Mouse (Mus musculus): Measurements from ENCODE around the gene Kif5c.

Gene Kif5c

GRCm38 (mm10) chr2:49732745-49733655, 113.9 kb downstream of the Kif5c start:
- Histone ChIP-seq H3K27me3 (ENCODE audit: control insufficient read depth, insufficient read depth, low read length, poor library complexity, severe bottlenecking) (no peaks in the 10 kb centered on the region), H3K36me3 (ENCODE audit: control insufficient read depth, insufficient read depth, low read length, poor library complexity, severe bottlenecking) (no peaks in the 10 kb centered on the region)
- peak; percentile 31 for DNase-seq (ENCODE audit: low read depth, low spot score)

- DNase-seq (ENCODE audit: low read depth, low spot score) = peak; percentile 35
- H3K27me3 ChIP-seq (ENCODE audit: control insufficient read depth, insufficient read depth, low read length, poor library complexity, severe bottlenecking) = no peaks in the 10 kb centered on the region
- no peaks in the 10 kb centered on the region for H3K36me3 ChIP-seq (ENCODE audit: control insufficient read depth, insufficient read depth, low read length, poor library complexity, severe bottlenecking)
Measured at GRCm38 (mm10) chr2:49733656-49734008, 114.5 kb downstream of the Kif5c start.

- H3K36me3 ChIP-seq (ENCODE audit: control insufficient read depth, insufficient read depth, low read length, poor library complexity, severe bottlenecking) = no peaks in the 10 kb centered on the region
- DNase-seq (ENCODE audit: low read depth, low spot score) = peak; percentile 89
- no peaks in the 10 kb centered on the region for H3K27me3 ChIP-seq (ENCODE audit: control insufficient read depth, insufficient read depth, low read length, poor library complexity, severe bottlenecking)
Measured at GRCm38 (mm10) chr2:49734013-49734780, 115.1 kb downstream of the Kif5c start.

GRCm38 (mm10) chr2:49735386-49735785, 116.3 kb downstream of the Kif5c start:
- DNase-seq (ENCODE audit: low read depth, low spot score) = no peak
- no peaks in the 10 kb centered on the region for H3K27me3 ChIP-seq (ENCODE audit: control insufficient read depth, insufficient read depth, low read length, poor library complexity, severe bottlenecking)
- H3K36me3 ChIP-seq (ENCODE audit: control insufficient read depth, insufficient read depth, low read length, poor library complexity, severe bottlenecking) = no peaks in the 10 kb centered on the region

GRCm38 (mm10) chr2:49739046-49739445, 119.9 kb downstream of the Kif5c start:
- Histone ChIP-seq H3K27me3 (ENCODE audit: control insufficient read depth, insufficient read depth, low read length, poor library complexity, severe bottlenecking) (no peaks in the 10 kb centered on the region), H3K36me3 (ENCODE audit: control insufficient read depth, insufficient read depth, low read length, poor library complexity, severe bottlenecking) (no peaks in the 10 kb centered on the region)
- DNase-seq (ENCODE audit: low read depth, low spot score) = no peak

- DNase-seq (ENCODE audit: low read depth, low spot score) = no peak
- Histone ChIP-seq H3K27me3 (ENCODE audit: control insufficient read depth, insufficient read depth, low read length, poor library complexity, severe bottlenecking) (no peaks in the 10 kb centered on the region), H3K36me3 (ENCODE audit: control insufficient read depth, insufficient read depth, low read length, poor library complexity, severe bottlenecking) (no peaks in the 10 kb centered on the region)
Measured at GRCm38 (mm10) chr2:49741026-49741425, 121.9 kb downstream of the Kif5c start.

- H3K36me3 ChIP-seq (ENCODE audit: control insufficient read depth, insufficient read depth, low read length, poor library complexity, severe bottlenecking) = no peaks in the 10 kb centered on the region
- DNase-seq (ENCODE audit: low read depth, low spot score) = peak; percentile 34
- no peaks in the 10 kb centered on the region for H3K27me3 ChIP-seq (ENCODE audit: control insufficient read depth, insufficient read depth, low read length, poor library complexity, severe bottlenecking)
Measured at GRCm38 (mm10) chr2:49741895-49742734, 123.0 kb downstream of the Kif5c start.

- no peaks in the 10 kb centered on the region for H3K36me3 ChIP-seq (ENCODE audit: control insufficient read depth, insufficient read depth, low read length, poor library complexity, severe bottlenecking)
- no peak for DNase-seq (ENCODE audit: low read depth, low spot score)
- H3K27me3 ChIP-seq (ENCODE audit: control insufficient read depth, insufficient read depth, low read length, poor library complexity, severe bottlenecking) = no peaks in the 10 kb centered on the region
Measured at GRCm38 (mm10) chr2:49742919-49743318, 123.8 kb downstream of the Kif5c start.

GRCm38 (mm10) chr2:49743775-49744174, 124.7 kb downstream of the Kif5c start:
- no peak for DNase-seq (ENCODE audit: low read depth, low spot score)
- Histone ChIP-seq H3K27me3 (ENCODE audit: control insufficient read depth, insufficient read depth, low read length, poor library complexity, severe bottlenecking) (no peaks in the 10 kb centered on the region), H3K36me3 (ENCODE audit: control insufficient read depth, insufficient read depth, low read length, poor library complexity, severe bottlenecking) (no peaks in the 10 kb centered on the region)

GRCm38 (mm10) chr2:49744251-49745093, 125.4 kb downstream of the Kif5c start:
- DNase-seq (ENCODE audit: low read depth, low spot score) = peak; percentile 46
- Histone ChIP-seq H3K27me3 (ENCODE audit: control insufficient read depth, insufficient read depth, low read length, poor library complexity, severe bottlenecking) (no peaks in the 10 kb centered on the region), H3K36me3 (ENCODE audit: control insufficient read depth, insufficient read depth, low read length, poor library complexity, severe bottlenecking) (no peaks in the 10 kb centered on the region)

- Histone ChIP-seq H3K27me3 (ENCODE audit: control insufficient read depth, insufficient read depth, low read length, poor library complexity, severe bottlenecking) (no peaks in the 10 kb centered on the region), H3K36me3 (ENCODE audit: control insufficient read depth, insufficient read depth, low read length, poor library complexity, severe bottlenecking) (no peaks in the 10 kb centered on the region)
- DNase-seq (ENCODE audit: low read depth, low spot score) = no peak
Measured at GRCm38 (mm10) chr2:49745094-49745781, 126.1 kb downstream of the Kif5c start.

GRCm38 (mm10) chr2:49746947-49747346, 127.8 kb downstream of the Kif5c start:
- Histone ChIP-seq H3K27me3 (ENCODE audit: control insufficient read depth, insufficient read depth, low read length, poor library complexity, severe bottlenecking) (no peaks in the 10 kb centered on the region), H3K36me3 (ENCODE audit: control insufficient read depth, insufficient read depth, low read length, poor library complexity, severe bottlenecking) (no peaks in the 10 kb centered on the region)
- DNase-seq (ENCODE audit: low read depth, low spot score) = no peak

GRCm38 (mm10) chr2:49747670-49748069, 128.6 kb downstream of the Kif5c start:
- Histone ChIP-seq H3K36me3 (ENCODE audit: control insufficient read depth, insufficient read depth, low read length, poor library complexity, severe bottlenecking) (no peaks in the 10 kb centered on the region), H3K27me3 (ENCODE audit: control insufficient read depth, insufficient read depth, low read length, poor library complexity, severe bottlenecking) (no peaks in the 10 kb centered on the region)
- DNase-seq (ENCODE audit: low read depth, low spot score) = no peak
